Mouse (Mus musculus) MEL (cell line): Measurements from ENCODE around the gene Kif5a. TPM values are rescaled to one million over a fixed set of nuclear protein-coding genes. Genes with fewer than 3 reads are reported as not detected.

Source experiments
- DNase-seq: peaks from one replicate; pipeline ENCODE4 v3.0.0; 2011; ENCODE audit warnings: low read depth, low spot score
- H3K27ac ChIP-seq: 2 replicates; pipeline ENCODE4 v1.5.1; 2012; ENCODE audit warnings: low read depth, mild to moderate bottlenecking, control low read depth, low read length, moderate library complexity; ENCODE audit not compliant: control insufficient read depth
- H3K27me3 ChIP-seq, 2 experiments: fragments of 150-350 bp in 1 of 2; sonication (generic) in 1 of 2; 2 replicates each; pipeline ENCODE4 v1.6.1; 2012; ENCODE audit warnings: low read length in 2 of 2, mild to moderate bottlenecking in 2 of 2, improper control_type of control experiment in 1 of 2, moderate library complexity in 1 of 2; ENCODE audit not compliant: insufficient read depth in 2 of 2, control insufficient read depth in 1 of 2
- H3K36me3 ChIP-seq, 2 experiments: 2 replicates each; pipeline ENCODE4 v1.6.1; 2012 to 2014; ENCODE audit warnings: low read length in 2 of 2, improper control_type of control experiment in 1 of 2, inconsistent platforms in 1 of 2, mild to moderate bottlenecking in 1 of 2; ENCODE audit not compliant: insufficient read depth in 2 of 2, control insufficient read depth in 1 of 2
- H3K4me1 ChIP-seq, 2 experiments: fragments of 150-350 bp in 1 of 2; sonication (generic) in 1 of 2; 2 replicates each; pipeline ENCODE4 v1.6.1; 2012; ENCODE audit warnings: low read length in 2 of 2, improper control_type of control experiment in 1 of 2, mild to moderate bottlenecking in 1 of 2; ENCODE audit not compliant: insufficient read depth in 2 of 2, control insufficient read depth in 1 of 2
- H3K4me3 ChIP-seq, 2 experiments: fragments of 150-350 bp in 1 of 2; sonication (generic) in 1 of 2; 2 replicates each; pipeline ENCODE4 v1.5.1; 2012; ENCODE audit warnings: low read depth in 2 of 2, low read length in 2 of 2, mild to moderate bottlenecking in 2 of 2, moderate library complexity in 2 of 2, control low read depth in 1 of 2, improper control_type of control experiment in 1 of 2; ENCODE audit not compliant: control insufficient read depth in 1 of 2, insufficient read depth in 1 of 2
- H3K79me2 ChIP-seq: 2 replicates; pipeline ENCODE4 v1.6.1; 2012; ENCODE audit warnings: mild to moderate bottlenecking, low read length, moderate library complexity; ENCODE audit not compliant: control insufficient read depth, poor library complexity, insufficient read depth
- H3K9ac ChIP-seq: 2 replicates; pipeline ENCODE4 v1.6.1; 2012; ENCODE audit warnings: low read depth, mild to moderate bottlenecking, control low read depth, low read length, moderate library complexity; ENCODE audit not compliant: control insufficient read depth, poor library complexity, severe bottlenecking
- H3K9me3 ChIP-seq: fragments of 150-350 bp; sonication (generic); replicated peaks from 2 replicates; pipeline ENCODE4 v1.6.1; 2012; ENCODE audit warnings: mild to moderate bottlenecking, low read length, improper control_type of control experiment, moderate library complexity; ENCODE audit not compliant: insufficient read depth
- CHD1 ChIP-seq: IDR thresholded peaks from 2 replicates; pipeline ENCODE4 v1.6.1; 2012; ENCODE audit warnings: low read depth, mild to moderate bottlenecking, inconsistent platforms, low read length, improper control_type of control experiment
- CHD2 ChIP-seq: IDR thresholded peaks from 2 replicates; pipeline ENCODE4 v1.6.1; 2011; ENCODE audit warnings: low read length, improper control_type of control experiment
- CTCF ChIP-seq, 3 experiments: IDR thresholded peaks in 2 of 3; conservative IDR thresholded peaks in 1 of 3; 2 replicates each; pipeline ENCODE4 v1.5.1; 2011 to 2012; ENCODE audit warnings: low read length in 3 of 3, low read depth in 2 of 3, mild to moderate bottlenecking in 2 of 3, improper control_type of control experiment in 1 of 3, inconsistent platforms in 1 of 3, mixed read lengths in 1 of 3, moderate library complexity in 1 of 3; ENCODE audit not compliant: control insufficient read depth in 1 of 3, insufficient read depth in 1 of 3, poor library complexity in 1 of 3, severe bottlenecking in 1 of 3
- E2F4 ChIP-seq: IDR thresholded peaks from 2 replicates; pipeline ENCODE4 v1.6.1; 2011; ENCODE audit warnings: low read depth, low read length, improper control_type of control experiment, borderline replicate concordance
- ELF1 ChIP-seq: IDR thresholded peaks from 2 replicates; pipeline ENCODE4 v1.6.1; 2014; ENCODE audit warnings: low read depth, mild to moderate bottlenecking, inconsistent platforms, low read length, improper control_type of control experiment, moderate library complexity
- EP300 ChIP-seq, 2 experiments: IDR thresholded peaks; 2 replicates each; pipeline ENCODE4 v1.6.1; 2011; ENCODE audit warnings: improper control_type of control experiment in 2 of 2, low read length in 2 of 2, low read depth in 1 of 2, mild to moderate bottlenecking in 1 of 2
- GABPA ChIP-seq: IDR thresholded peaks from 2 replicates; pipeline ENCODE4 v1.6.1; 2012; ENCODE audit warnings: low read depth, mild to moderate bottlenecking, inconsistent platforms, low read length, improper control_type of control experiment, moderate library complexity
- GATA1 ChIP-seq: IDR thresholded peaks from 2 replicates; pipeline ENCODE4 v1.6.1; 2011; ENCODE audit warnings: low read depth, low read length, improper control_type of control experiment
- HCFC1 ChIP-seq: IDR thresholded peaks from 2 replicates; pipeline ENCODE4 v1.6.1; 2012; ENCODE audit warnings: low read depth, mild to moderate bottlenecking, inconsistent platforms, low read length, improper control_type of control experiment, moderate library complexity
- KAT2A ChIP-seq: conservative IDR thresholded peaks from 2 replicates; pipeline ENCODE4 v1.6.1; 2012; ENCODE audit warnings: low read depth, low read length, improper control_type of control experiment, inconsistent platforms
- MAFK ChIP-seq: IDR thresholded peaks from 2 replicates; pipeline ENCODE4 v1.6.1; 2011; ENCODE audit warnings: low read depth, mild to moderate bottlenecking, low read length, improper control_type of control experiment, borderline replicate concordance
- MAZ ChIP-seq: IDR thresholded peaks from 2 replicates; pipeline ENCODE4 v1.6.1; 2012; ENCODE audit warnings: low read depth, mild to moderate bottlenecking, inconsistent platforms, low read length, improper control_type of control experiment
- MYC ChIP-seq: IDR thresholded peaks from 2 replicates; pipeline ENCODE4 v1.6.1; 2011; ENCODE audit warnings: low read depth, mild to moderate bottlenecking, low read length, improper control_type of control experiment, moderate library complexity
- RAD21 ChIP-seq: IDR thresholded peaks from 2 replicates; pipeline ENCODE4 v1.6.1; 2011; ENCODE audit warnings: mild to moderate bottlenecking, low read depth, low read length, improper control_type of control experiment
- RCOR1 ChIP-seq: IDR thresholded peaks from 2 replicates; pipeline ENCODE4 v1.6.1; 2012; ENCODE audit warnings: low read depth, mild to moderate bottlenecking, inconsistent platforms, low read length, improper control_type of control experiment
- SIN3A ChIP-seq: IDR thresholded peaks from 2 replicates; pipeline ENCODE4 v1.6.1; 2012; ENCODE audit warnings: low read length, improper control_type of control experiment, inconsistent platforms
- SMC3 ChIP-seq: IDR thresholded peaks from 2 replicates; pipeline ENCODE4 v1.6.1; 2011; ENCODE audit warnings: low read depth, low read length, improper control_type of control experiment
- UBTF ChIP-seq: IDR thresholded peaks from 2 replicates; pipeline ENCODE4 v1.6.1; 2012; ENCODE audit warnings: low read depth, mild to moderate bottlenecking, inconsistent platforms, low read length, improper control_type of control experiment, moderate library complexity, borderline replicate concordance; ENCODE audit not compliant: insufficient read depth
- USF1 ChIP-seq: IDR thresholded peaks from 2 replicates; pipeline ENCODE4 v1.6.1; 2014; ENCODE audit warnings: low read depth, mild to moderate bottlenecking, inconsistent platforms, low read length, improper control_type of control experiment, moderate library complexity
- ZC3H11A ChIP-seq: IDR thresholded peaks from 2 replicates; pipeline ENCODE4 v1.6.1; 2012; ENCODE audit warnings: low read depth, mild to moderate bottlenecking, inconsistent platforms, low read length, improper control_type of control experiment
- ZKSCAN1 ChIP-seq: IDR thresholded peaks from 2 replicates; pipeline ENCODE4 v1.6.1; 2012; ENCODE audit warnings: low read depth, mild to moderate bottlenecking, inconsistent platforms, low read length, improper control_type of control experiment, moderate library complexity
- ZMIZ1 ChIP-seq: IDR thresholded peaks from 2 replicates; pipeline ENCODE4 v1.6.1; 2012; ENCODE audit warnings: low read depth, mild to moderate bottlenecking, inconsistent platforms, low read length, improper control_type of control experiment, moderate library complexity
- polyA plus RNA-seq, 2 experiments: library from polyadenylated mRNA; stranded (reverse) in 1 of 2; unstranded in 1 of 2; fragments of >175 nt in 1 of 2; fragments of >200 nt in 1 of 2; gene quantifications; 2 replicates each; pipeline versions ENCODE4 v1.2.1 to v1.2.4; 2012; ENCODE audit warnings: low replicate concordance in 2 of 2, low read depth in 1 of 2; ENCODE audit not compliant: insufficient read length in 2 of 2, insufficient read depth in 1 of 2, missing spikeins in 1 of 2
- total RNA-seq: library from RNA; depleted of rRNA; stranded (reverse); fragments of 300-350 nt; gene quantifications from 2 replicates; pipeline ENCODE4 v1.2.3, GENCODE M21; 2012

The Kif5a gene
- total and polyA plus RNA-seq, 3 experiments, result 0.42 to 1.3 TPM; not detected in 1

DNA sequence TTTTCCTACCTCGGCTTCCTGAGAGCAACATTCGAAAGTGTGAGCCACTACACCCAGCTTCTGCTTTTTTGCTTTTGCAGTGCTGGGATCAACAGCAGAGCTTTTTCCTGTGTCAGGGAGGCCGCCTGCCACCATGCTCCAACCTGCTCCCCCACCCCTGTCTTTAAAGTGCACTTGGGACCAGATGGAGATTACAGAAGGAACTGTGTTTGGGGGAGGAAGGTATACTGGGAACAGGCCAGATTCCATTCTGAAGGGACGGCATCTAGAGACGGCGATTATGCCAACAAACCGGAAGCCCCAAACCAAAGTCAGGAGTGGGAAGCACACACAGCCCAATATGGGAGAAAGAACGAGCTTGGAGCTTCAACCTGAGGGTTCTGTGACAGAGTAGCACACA is 36.0 kb downstream of the Kif5a start:
- H3K79me2 ChIP-seq, result no peaks in the 10 kb centered on the region
- H3K4me1 ChIP-seq, result peaks cover 0 to 7% of the 10 kb centered on the region in 2 experiments; a peak in 1 of 4 replicates
- H3K9me3 ChIP-seq, result no peaks in the 10 kb centered on the region
- no peak overlapping the region for H3K4me3 ChIP-seq
- H3K9ac ChIP-seq, result no peak overlapping the region
- no peak for DNase-seq
- no peak overlapping the region for H3K27ac ChIP-seq
- no peaks in the 10 kb centered on the region for H3K36me3 ChIP-seq
- TF ChIP-seq RCOR1 (no peak), ELF1 (no peak), RAD21 (no peak), MYC (no peak), CHD1 (no peak), ZMIZ1 (no peak), CHD2 (no peak), KAT2A (no peak), GABPA (no peak), MAZ (no peak), ZKSCAN1 (no peak), USF1 (no peak), E2F4 (no peak), HCFC1 (no peak), EP300 (IDR thresholded peaks at IDR 0.05; ENCODE audit: low read depth in 1 of 2, low read length in 2 of 2) (no peak), SIN3A (no peak), GATA1 (no peak)
- H3K27me3 ChIP-seq, result no peaks in the 10 kb centered on the region

DNA sequence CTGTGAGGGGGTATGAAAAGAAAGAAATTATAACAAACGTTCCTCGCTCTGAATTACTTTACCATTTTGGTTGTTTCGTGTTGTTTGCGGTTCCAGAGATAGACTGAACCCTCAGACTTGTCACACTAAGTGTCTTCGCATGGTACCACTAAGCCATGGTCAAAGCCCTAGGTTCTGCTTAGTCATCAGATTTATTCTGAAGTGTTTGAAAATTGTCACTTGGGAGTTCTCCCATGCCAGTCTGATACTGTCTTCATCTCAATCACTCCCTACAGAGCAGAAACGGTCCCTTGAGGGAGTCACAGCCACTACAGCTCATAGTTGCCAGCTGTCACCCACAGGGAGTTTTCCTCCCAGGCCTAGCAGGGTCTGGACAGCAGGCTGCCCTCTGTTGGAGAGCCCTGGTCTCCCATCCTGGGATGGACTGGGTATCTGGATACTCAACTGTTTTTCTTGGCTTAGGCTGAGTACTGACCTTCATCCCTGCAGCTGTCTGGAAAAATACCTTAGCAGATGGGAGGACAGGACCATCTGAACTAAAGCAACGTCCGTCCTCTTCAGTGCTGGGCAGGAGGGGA is 36.7 kb downstream of the Kif5a start:
- Histone ChIP-seq H3K4me3 (no peak overlapping the region), H3K9ac (no peak overlapping the region), H3K9me3 (no peaks in the 10 kb centered on the region), H3K27me3 (no peaks in the 10 kb centered on the region), H3K4me1 (peaks cover 0 to 7% of the 10 kb centered on the region in 2 experiments; a peak in 1 of 4 replicates), H3K79me2 (no peaks in the 10 kb centered on the region), H3K36me3 (no peaks in the 10 kb centered on the region), H3K27ac (no peak overlapping the region)
- DNase-seq, result no peak
- TF ChIP-seq MAFK (0 out of 2 replicates have a peak, but pooled peaks have one; percentile 60), CTCF (IDR thresholded peaks at IDR 0.05 in 2 of 3, conservative IDR thresholded peaks at IDR 0.05 in 1 of 3; ENCODE audit: control insufficient read depth in 1 of 3, insufficient read depth in 1 of 3, low read depth in 2 of 3, low read length in 3 of 3, poor library complexity in 1 of 3, severe bottlenecking in 1 of 3) (peak; percentile 23 to 48 (median 40); a peak in 4 of 6 replicates), ZC3H11A (no peak), SMC3 (peak; percentile 62), ZMIZ1 (no peak), UBTF (no peak)
